Mouse (Mus musculus) monocyte, adult 5-6 weeks (primary cell): ENCODE data around the gene Hcar1. TPM values are rescaled to one million over a fixed set of nuclear protein-coding genes. Genes with fewer than 3 reads are reported as not detected.

Experiments
- total RNA-seq: library from RNA; stranded (forward); fragments of 200-1000, 200-491, 200-594 nt; gene quantifications from 3 replicates; pipeline ENCODE4 v1.2.3, GENCODE M21; 2017

Gene Hcar1
- total RNA-seq, 1 experiment from 2014 or later, result not detected

Other genes starting within 250 kb of the Hcar1 start
- 187 to 211 TPM (median 206 TPM) in 3 replicates for gene Clip1, start 195.4 kb downstream of the Hcar1 start, total RNA-seq
- 85.0 to 187 TPM (median 163 TPM) in 3 replicates for gene Zcchc8, start 158.9 kb downstream of the Hcar1 start, total RNA-seq
- 452 to 482 TPM (median 480 TPM) in 3 replicates for gene Rsrc2, start 130.6 kb downstream of the Hcar1 start, total RNA-seq
- 1.2 TPM in 1 of 3 replicates, not detected in the others for gene Kntc1, start 130.3 kb downstream of the Hcar1 start, total RNA-seq
- 9.9 to 15.4 TPM (median 9.9 TPM) in 3 replicates for gene Hcar2, start 14.5 kb downstream of the Hcar1 start, total RNA-seq
- gene Denr, start 27.2 kb upstream of the Hcar1 start, total RNA-seq, result 29.5 to 40.2 TPM (median 34.4 TPM) in 3 replicates
- gene Gm43518, start 47.4 kb upstream of the Hcar1 start, total RNA-seq, result not detected in 3 replicates
- 0.97 to 2.9 TPM (median 1.2 TPM) in 3 replicates for gene Ccdc62, start 50.7 kb upstream of the Hcar1 start, total RNA-seq
- 47.8 to 65.8 TPM (median 64.6 TPM) in 3 replicates for gene Hip1r, start 93.6 kb upstream of the Hcar1 start, total RNA-seq
- 118 to 126 TPM (median 121 TPM) in 3 replicates for gene Vps37b, start 152.2 kb upstream of the Hcar1 start, total RNA-seq
- gene Abcb9, start 215.8 kb upstream of the Hcar1 start, total RNA-seq, result 1.6 to 4.0 TPM (median 2.5 TPM) in 3 replicates
- 10.7 to 21.5 TPM (median 14.4 TPM) in 3 replicates for gene Ogfod2, start 232.3 kb upstream of the Hcar1 start, total RNA-seq
- gene Arl6ip4, start 236.1 kb upstream of the Hcar1 start, total RNA-seq, result 53.4 to 79.6 TPM (median 61.8 TPM) in 3 replicates